Mouse (Mus musculus): ENCODE results near the gene Arhgap5. TPM values are rescaled to one million over a fixed set of nuclear protein-coding genes. Genes with fewer than 3 reads are reported as not detected.
"Not testable (repeated sequence)": the region's sequence is repeated elsewhere in the genome, so short reads cannot be mapped to it uniquely, and the experiment has no call there.

Gene Arhgap5
- polyA plus RNA-seq, 1 experiment from 2014 or later = 44.0 TPM

GRCm38 (mm10) chr12:52565654-52566053 lies 61.9 kb downstream of the Arhgap5 start:
- WGBS = 95% methylated on average over 5 of the region's 5 CpGs
- no peak overlapping the region for H3K27ac ChIP-seq (replicated peaks)
- H3K4me1 ChIP-seq = no peaks in the 10 kb centered on the region
- no peak for DNase-seq (ENCODE audit: low spot score)
- peaks cover 75% of the 10 kb centered on the region for H3K36me3 ChIP-seq
- H3K9me3 ChIP-seq (replicated peaks) = no peaks in the 10 kb centered on the region
- H3K27me3 ChIP-seq (ENCODE audit: low read depth, poor library complexity, severe bottlenecking) = no peaks in the 10 kb centered on the region
- H3K4me3 ChIP-seq = no peak overlapping the region

- H3K27me3 ChIP-seq (ENCODE audit: low read depth, poor library complexity, severe bottlenecking) = no peaks in the 10 kb centered on the region
- no peaks in the 10 kb centered on the region; the same call in 1 of the 2 replicates for H3K9me3 ChIP-seq (replicated peaks)
- no peaks in the 10 kb centered on the region for H3K4me1 ChIP-seq
- peaks cover 34% of the 10 kb centered on the region for H3K36me3 ChIP-seq
- no peak overlapping the region for H3K27ac ChIP-seq (replicated peaks)
- DNase-seq (ENCODE audit: low spot score) = no peak
- 92% methylated on average over 2 of the region's 2 CpGs for WGBS
- H3K4me3 ChIP-seq = no peak overlapping the region
Observed at GRCm38 (mm10) chr12:52573371-52573770, 69.6 kb downstream of the Arhgap5 start.

GRCm38 (mm10) chr12:52586466-52586865 lies 82.7 kb downstream of the Arhgap5 start:
- H3K27ac ChIP-seq (replicated peaks); H3K4me3 ChIP-seq; H3K9me3 ChIP-seq (replicated peaks); DNase-seq (ENCODE audit: low spot score); H3K27me3 ChIP-seq (ENCODE audit: low read depth, poor library complexity, severe bottlenecking); H3K36me3 ChIP-seq; H3K4me1 ChIP-seq: not testable (repeated sequence)
- 87% methylated on average over 2 of the region's 2 CpGs for WGBS

GRCm38 (mm10) chr12:52587473-52588010 lies 83.8 kb downstream of the Arhgap5 start:
- Histone ChIP-seq H3K36me3 (no peaks in the 10 kb centered on the region), H3K4me1 (no peaks in the 10 kb centered on the region), H3K4me3 (no peak overlapping the region), H3K27ac (replicated peaks) (no peak overlapping the region), H3K9me3 (replicated peaks) (no peaks in the 10 kb centered on the region), H3K27me3 (ENCODE audit: low read depth, poor library complexity, severe bottlenecking) (no peaks in the 10 kb centered on the region)
- 81% methylated on average over 2 of the region's 2 CpGs for WGBS
- no peak for DNase-seq (ENCODE audit: low spot score)

- no peak overlapping the region for H3K27ac ChIP-seq (replicated peaks)
- no peaks in the 10 kb centered on the region for H3K27me3 ChIP-seq (ENCODE audit: low read depth, poor library complexity, severe bottlenecking)
- H3K9me3 ChIP-seq (replicated peaks) = peaks cover 4% of the 10 kb centered on the region; the same call in 1 of the 2 replicates
- H3K36me3 ChIP-seq = no peaks in the 10 kb centered on the region
- WGBS = 86% methylated on average over 7 of the region's 7 CpGs
- no peaks in the 10 kb centered on the region for H3K4me1 ChIP-seq
- DNase-seq (ENCODE audit: low spot score) = no peak
- no peak overlapping the region for H3K4me3 ChIP-seq
Observed at GRCm38 (mm10) chr12:52595389-52596185, 91.8 kb downstream of the Arhgap5 start.

- peaks cover 18% of the 10 kb centered on the region for H3K4me1 ChIP-seq
Observed at GRCm38 (mm10) chr12:52602471-52602870, 98.7 kb downstream of the Arhgap5 start.

GRCm38 (mm10) chr12:52602883-52603694 lies 99.3 kb downstream of the Arhgap5 start:
- peak; percentile 85 for DNase-seq (ENCODE audit: low spot score)
- Histone ChIP-seq H3K36me3 (no peaks in the 10 kb centered on the region), H3K27ac (replicated peaks) (peak overlapping the region; percentile 97), H3K9me3 (replicated peaks) (peaks cover 4% of the 10 kb centered on the region; the same call in 1 of the 2 replicates), H3K27me3 (ENCODE audit: low read depth, poor library complexity, severe bottlenecking) (no peaks in the 10 kb centered on the region), H3K4me1 (peaks cover 18% of the 10 kb centered on the region), H3K4me3 (peak overlapping the region; percentile 76)
- under 1% methylated on average over 35 of the region's 35 CpGs for WGBS

More at GRCm38 (mm10) chr12:52602471-52602870, 98.7 kb downstream of the Arhgap5 start:
- Histone ChIP-seq H3K36me3 (no peaks in the 10 kb centered on the region), H3K4me3 (peak overlapping the region; percentile 76), H3K27me3 (ENCODE audit: low read depth, poor library complexity, severe bottlenecking) (no peaks in the 10 kb centered on the region), H3K27ac (replicated peaks) (no peak overlapping the region), H3K9me3 (replicated peaks) (peaks cover 4% of the 10 kb centered on the region; the same call in 1 of the 2 replicates)
- 35% methylated on average over 2 of the region's 2 CpGs for WGBS
- DNase-seq (ENCODE audit: low spot score) = no peak

- H3K4me1 ChIP-seq = peaks cover 18% of the 10 kb centered on the region
- H3K4me3 ChIP-seq = peak overlapping the region; percentile 76
- no peaks in the 10 kb centered on the region for H3K36me3 ChIP-seq
- under 1% methylated on average over 21 of the region's 21 CpGs for WGBS
- H3K27ac ChIP-seq (replicated peaks) = peak overlapping the region; percentile 99
- no peaks in the 10 kb centered on the region for H3K27me3 ChIP-seq (ENCODE audit: low read depth, poor library complexity, severe bottlenecking)
- peaks cover 2% of the 10 kb centered on the region; the same call in 1 of the 2 replicates for H3K9me3 ChIP-seq (replicated peaks)
- peak; percentile 72 for DNase-seq (ENCODE audit: low spot score)
Observed at GRCm38 (mm10) chr12:52603695-52604255, 100.0 kb downstream of the Arhgap5 start.

GRCm38 (mm10) chr12:52604256-52604991 lies 100.7 kb downstream of the Arhgap5 start:
- DNase-seq (ENCODE audit: low spot score) = peak; percentile 92
- no peaks in the 10 kb centered on the region for H3K9me3 ChIP-seq (replicated peaks)
- no peaks in the 10 kb centered on the region for H3K36me3 ChIP-seq
- WGBS = under 1% methylated on average over 33 of the region's 33 CpGs
- no peaks in the 10 kb centered on the region for H3K27me3 ChIP-seq (ENCODE audit: low read depth, poor library complexity, severe bottlenecking)
- peak overlapping the region; percentile 76 for H3K4me3 ChIP-seq
- H3K27ac ChIP-seq (replicated peaks) = peak overlapping the region; percentile 99
- H3K4me1 ChIP-seq = peaks cover 18% of the 10 kb centered on the region

- peak overlapping the region; percentile 76 for H3K4me3 ChIP-seq
- 57% methylated on average over 13 of the region's 13 CpGs for WGBS
- H3K27ac ChIP-seq (replicated peaks) = peak overlapping the region; percentile 99
- H3K27me3 ChIP-seq (ENCODE audit: low read depth, poor library complexity, severe bottlenecking) = no peaks in the 10 kb centered on the region
- DNase-seq (ENCODE audit: low spot score) = no peak
- no peaks in the 10 kb centered on the region for H3K36me3 ChIP-seq
- no peaks in the 10 kb centered on the region for H3K9me3 ChIP-seq (replicated peaks)
- H3K4me1 ChIP-seq = peaks cover 18% of the 10 kb centered on the region
Observed at GRCm38 (mm10) chr12:52604992-52605652, 101.3 kb downstream of the Arhgap5 start.

GRCm38 (mm10) chr12:52607411-52607810 lies 103.6 kb downstream of the Arhgap5 start:
- Histone ChIP-seq H3K9me3 (replicated peaks) (no peaks in the 10 kb centered on the region), H3K36me3 (no peaks in the 10 kb centered on the region), H3K27ac (replicated peaks) (no peak overlapping the region), H3K27me3 (ENCODE audit: low read depth, poor library complexity, severe bottlenecking) (no peaks in the 10 kb centered on the region), H3K4me1 (peaks cover 13% of the 10 kb centered on the region), H3K4me3 (no peak overlapping the region)
- WGBS = 90% methylated on average over 4 of the region's 4 CpGs
- no peak for DNase-seq (ENCODE audit: low spot score)
